Mouse (Mus musculus): Measurements from ENCODE around the gene Hyal1. TPM values are rescaled to one million over a fixed set of nuclear protein-coding genes. Genes with fewer than 3 reads are reported as not detected.

The Hyal1 gene
- polyA plus RNA-seq, 1 experiment from 2014 or later: 5.0 TPM

GRCm38 (mm10) chr9:107594281-107595062 lies 17.7 kb downstream of the Hyal1 start:
- Histone ChIP-seq H3K27me3 (ENCODE audit: insufficient read depth, low read length) (no peaks in the 10 kb centered on the region), H3K27ac (no peak overlapping the region), H3K4me3 (replicated peaks; ENCODE audit: low read depth, low read length) (no peak overlapping the region), H3K9ac (ENCODE audit: low read depth, low read length) (no peak overlapping the region), H3K9me3 (replicated peaks; ENCODE audit: low read length) (no peaks in the 10 kb centered on the region), H3K4me1 (replicated peaks; ENCODE audit: insufficient read depth, low read length) (no peaks in the 10 kb centered on the region), H3K4me2 (ENCODE audit: low read length) (no peak overlapping the region), H3K36me3 (ENCODE audit: insufficient read depth, low read length) (peaks cover 34% of the 10 kb centered on the region)
- no peak for TF ChIP-seq CTCF (IDR thresholded peaks at IDR 0.05; ENCODE audit: low read depth)
- WGBS: 72% methylated on average over 8 of the region's 8 CpGs
- no peak for ATAC-seq (replicated peaks; ENCODE audit: low FRiP score, low read depth)
- DNase-seq (ENCODE audit: low spot score): no peak

GRCm38 (mm10) chr9:107596619-107597569 lies 20.2 kb downstream of the Hyal1 start:
- whole genome bisulfite sequencing: 86% methylated on average over 11 of the region's 11 CpGs
- no peak for DNase-seq (ENCODE audit: low spot score)
- ATAC-seq (replicated peaks; ENCODE audit: low FRiP score, low read depth): no peak
- no peaks in the 10 kb centered on the region for H3K4me1 ChIP-seq (replicated peaks; ENCODE audit: insufficient read depth, low read length)
- no peak for TF ChIP-seq CTCF (IDR thresholded peaks at IDR 0.05; ENCODE audit: low read depth)
- H3K4me3 ChIP-seq (replicated peaks; ENCODE audit: low read depth, low read length): no peak overlapping the region
- no peaks in the 10 kb centered on the region for H3K9me3 ChIP-seq (replicated peaks; ENCODE audit: low read length)
- no peak overlapping the region for H3K9ac ChIP-seq (ENCODE audit: low read depth, low read length)
- peaks cover 24% of the 10 kb centered on the region for H3K36me3 ChIP-seq (ENCODE audit: insufficient read depth, low read length)
- no peaks in the 10 kb centered on the region for H3K27me3 ChIP-seq (ENCODE audit: insufficient read depth, low read length)
- H3K4me2 ChIP-seq (ENCODE audit: low read length): no peak overlapping the region
- H3K27ac ChIP-seq: no peak overlapping the region

DNA sequence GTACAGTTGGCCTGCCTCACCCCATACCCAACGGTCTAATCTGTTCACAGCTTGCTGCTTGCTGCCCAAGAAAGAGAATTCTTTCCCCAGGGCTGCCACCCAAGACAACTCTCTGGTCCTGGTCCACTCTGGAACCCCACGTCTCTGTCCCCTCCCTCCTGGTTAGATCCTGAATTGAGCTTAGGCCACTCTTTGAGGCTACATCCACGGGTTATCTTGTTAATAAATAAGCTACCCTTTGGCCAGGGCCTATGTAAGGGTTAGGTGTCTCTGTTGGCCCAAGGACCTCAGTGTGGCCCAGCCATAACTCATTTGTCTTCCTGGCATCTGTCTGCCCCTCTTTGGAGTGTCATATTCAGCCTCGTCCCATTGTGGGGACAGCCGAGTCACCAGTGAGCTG lies 21.7 kb downstream of the Hyal1 start:
- Histone ChIP-seq H3K27ac (no peak overlapping the region), H3K4me2 (ENCODE audit: low read length) (no peak overlapping the region), H3K4me3 (replicated peaks; ENCODE audit: low read depth, low read length) (no peak overlapping the region), H3K4me1 (replicated peaks; ENCODE audit: insufficient read depth, low read length) (0 out of 2 replicates have a peak, but pooled peaks cover 4% of the 10 kb centered on the region), H3K27me3 (ENCODE audit: insufficient read depth, low read length) (no peaks in the 10 kb centered on the region), H3K9ac (ENCODE audit: low read depth, low read length) (no peak overlapping the region), H3K9me3 (replicated peaks; ENCODE audit: low read length) (no peaks in the 10 kb centered on the region), H3K36me3 (ENCODE audit: insufficient read depth, low read length) (peaks cover 15% of the 10 kb centered on the region; the same call in 1 of the 2 replicates)
- TF ChIP-seq CTCF (IDR thresholded peaks at IDR 0.05; ENCODE audit: low read depth): no peak
- ATAC-seq (replicated peaks; ENCODE audit: low FRiP score, low read depth) (no peak), DNase-seq (ENCODE audit: low spot score) (no peak)
- WGBS: 62% methylated on average over 5 of the region's 5 CpGs

DNA sequence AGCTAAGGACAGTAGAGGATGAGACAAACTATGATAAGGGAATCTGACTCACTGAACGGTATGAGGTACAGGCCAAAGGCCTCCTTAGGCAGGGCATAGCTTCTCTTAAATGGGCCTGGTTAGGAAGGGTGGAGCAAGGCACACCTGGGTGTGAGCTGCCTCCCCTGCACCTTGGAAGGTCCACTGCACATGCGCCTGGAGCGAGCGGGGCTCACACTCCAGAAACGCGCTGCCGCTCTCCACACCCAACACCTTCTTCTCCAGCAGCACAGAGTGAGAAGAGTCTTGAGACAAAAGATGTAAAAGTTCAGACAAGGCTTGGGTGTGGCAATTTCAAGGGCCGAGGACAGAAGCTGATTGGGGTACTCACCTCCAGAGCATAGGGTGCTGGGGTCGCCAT lies 22.7 kb downstream of the Hyal1 start:
- 81% methylated on average over 9 of the region's 9 CpGs for WGBS
- DNase-seq (ENCODE audit: low spot score) (no peak), ATAC-seq (replicated peaks; ENCODE audit: low FRiP score, low read depth) (no peak)
- TF ChIP-seq CTCF (IDR thresholded peaks at IDR 0.05; ENCODE audit: low read depth): no peak
- H3K27me3 ChIP-seq (ENCODE audit: insufficient read depth, low read length): no peaks in the 10 kb centered on the region
- no peaks in the 10 kb centered on the region for H3K9me3 ChIP-seq (replicated peaks; ENCODE audit: low read length)
- 0 out of 2 replicates have a peak, but pooled peaks cover 6% of the 10 kb centered on the region for H3K36me3 ChIP-seq (ENCODE audit: insufficient read depth, low read length)
- peaks cover 15% of the 10 kb centered on the region; the same call in 1 of the 2 replicates for H3K4me1 ChIP-seq (replicated peaks; ENCODE audit: insufficient read depth, low read length)
- no peak overlapping the region for H3K27ac ChIP-seq
- no peak overlapping the region for H3K4me2 ChIP-seq (ENCODE audit: low read length)
- no peak overlapping the region for H3K9ac ChIP-seq (ENCODE audit: low read depth, low read length)
- no peak overlapping the region for H3K4me3 ChIP-seq (replicated peaks; ENCODE audit: low read depth, low read length)

DNA sequence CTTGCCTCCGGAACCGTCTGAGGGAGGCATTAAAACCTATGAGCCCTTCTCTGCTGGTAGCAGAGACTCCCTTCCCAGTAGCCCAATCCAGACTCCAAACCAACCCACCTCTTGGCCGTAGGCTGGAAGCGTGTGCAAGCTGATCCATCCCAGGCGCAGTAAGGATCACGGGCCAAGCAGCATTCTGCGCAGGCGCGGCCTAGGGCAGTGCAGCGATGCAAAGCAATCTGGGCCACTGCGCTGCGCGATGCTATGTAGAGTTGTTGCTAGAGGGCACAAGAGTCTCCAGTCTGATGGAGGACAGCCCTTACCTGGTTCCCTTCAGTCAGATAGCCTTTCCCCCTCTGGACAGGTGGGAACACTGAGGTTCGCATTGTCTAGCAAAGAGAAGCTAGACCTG lies 23.1 kb downstream of the Hyal1 start:
- H3K9ac ChIP-seq (ENCODE audit: low read depth, low read length): no peak overlapping the region
- H3K4me3 ChIP-seq (replicated peaks; ENCODE audit: low read depth, low read length): no peak overlapping the region
- DNase-seq (ENCODE audit: low spot score) (no peak), ATAC-seq (replicated peaks; ENCODE audit: low FRiP score, low read depth) (no peak)
- H3K27ac ChIP-seq: no peak overlapping the region
- TF ChIP-seq CTCF (IDR thresholded peaks at IDR 0.05; ENCODE audit: low read depth): no peak
- H3K36me3 ChIP-seq (ENCODE audit: insufficient read depth, low read length): 0 out of 2 replicates have a peak, but pooled peaks cover 5% of the 10 kb centered on the region
- peaks cover 19% of the 10 kb centered on the region for H3K4me1 ChIP-seq (replicated peaks; ENCODE audit: insufficient read depth, low read length)
- H3K27me3 ChIP-seq (ENCODE audit: insufficient read depth, low read length): no peaks in the 10 kb centered on the region
- WGBS: 68% methylated on average over 14 of the region's 14 CpGs
- no peaks in the 10 kb centered on the region for H3K9me3 ChIP-seq (replicated peaks; ENCODE audit: low read length)
- no peak overlapping the region for H3K4me2 ChIP-seq (ENCODE audit: low read length)

- DNase-seq (ENCODE audit: low spot score) (no peak), ATAC-seq (replicated peaks; ENCODE audit: low FRiP score, low read depth) (no peak)
- peaks cover 21% of the 10 kb centered on the region for H3K4me1 ChIP-seq (replicated peaks; ENCODE audit: insufficient read depth, low read length)
- WGBS: 86% methylated on average over 12 of the region's 12 CpGs
- H3K4me2 ChIP-seq (ENCODE audit: low read length): no peak overlapping the region
- H3K27me3 ChIP-seq (ENCODE audit: insufficient read depth, low read length): no peaks in the 10 kb centered on the region
- no peak; the same call in 1 of the 2 replicates for TF ChIP-seq CTCF (IDR thresholded peaks at IDR 0.05; ENCODE audit: low read depth)
- H3K9ac ChIP-seq (ENCODE audit: low read depth, low read length): no peak overlapping the region
- 0 out of 2 replicates have a peak, but pooled peaks cover 5% of the 10 kb centered on the region for H3K36me3 ChIP-seq (ENCODE audit: insufficient read depth, low read length)
- no peaks in the 10 kb centered on the region for H3K9me3 ChIP-seq (replicated peaks; ENCODE audit: low read length)
- no peak overlapping the region for H3K27ac ChIP-seq
- H3K4me3 ChIP-seq (replicated peaks; ENCODE audit: low read depth, low read length): no peak overlapping the region
Observed at GRCm38 (mm10) chr9:107600745-107601144, 24.0 kb downstream of the Hyal1 start.
